Mouse (Mus musculus): Measurements from ENCODE around the gene Zfp653. TPM values are rescaled to one million over a fixed set of nuclear protein-coding genes. Genes with fewer than 3 reads are reported as not detected.

The Zfp653 gene
- total RNA-seq, 2 experiments from 2014 or later, result 20.8 to 23.6 TPM

DNA sequence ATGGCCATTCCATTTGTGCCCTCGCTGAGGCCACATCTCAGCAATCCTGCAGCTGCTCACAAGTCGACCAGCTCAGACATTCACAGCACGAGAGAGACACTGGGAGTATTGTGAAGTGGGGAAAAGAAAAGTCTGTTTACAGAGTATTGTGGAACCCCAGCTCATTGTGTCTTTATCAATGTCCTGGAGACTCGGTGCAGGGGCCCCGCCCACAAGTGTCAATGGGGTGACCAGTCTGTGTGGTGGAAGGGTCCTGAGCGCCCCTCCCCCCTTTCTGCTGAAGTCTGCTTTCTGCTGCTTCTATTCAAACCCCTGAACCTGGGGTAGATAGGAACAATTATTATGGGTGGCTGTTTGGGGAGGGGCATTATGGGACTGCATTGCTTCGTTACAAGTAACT lies 42.7 kb downstream of the Zfp653 start:
- no peak for DNase-seq

DNA sequence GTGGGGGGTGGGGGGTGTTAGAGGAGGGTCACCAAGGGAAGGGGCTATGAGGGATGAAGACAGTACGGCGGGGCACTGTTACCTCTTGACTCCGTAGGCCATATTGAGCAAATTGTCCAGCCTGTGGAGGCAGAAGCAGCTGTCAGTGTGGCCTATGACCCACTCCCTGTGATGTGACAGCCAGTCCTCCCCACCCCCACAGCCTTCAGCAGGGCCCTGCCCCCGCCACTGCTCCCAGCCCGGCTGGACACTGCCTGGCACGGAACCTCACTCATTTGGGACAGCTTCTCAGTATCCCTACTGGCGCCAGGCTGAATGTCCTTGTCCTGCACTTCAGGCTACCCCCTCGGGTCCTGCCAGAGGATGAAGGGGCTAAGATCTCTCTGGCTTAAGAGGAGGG lies 46.6 kb downstream of the Zfp653 start:
- DNase-seq, result no peak

DNA sequence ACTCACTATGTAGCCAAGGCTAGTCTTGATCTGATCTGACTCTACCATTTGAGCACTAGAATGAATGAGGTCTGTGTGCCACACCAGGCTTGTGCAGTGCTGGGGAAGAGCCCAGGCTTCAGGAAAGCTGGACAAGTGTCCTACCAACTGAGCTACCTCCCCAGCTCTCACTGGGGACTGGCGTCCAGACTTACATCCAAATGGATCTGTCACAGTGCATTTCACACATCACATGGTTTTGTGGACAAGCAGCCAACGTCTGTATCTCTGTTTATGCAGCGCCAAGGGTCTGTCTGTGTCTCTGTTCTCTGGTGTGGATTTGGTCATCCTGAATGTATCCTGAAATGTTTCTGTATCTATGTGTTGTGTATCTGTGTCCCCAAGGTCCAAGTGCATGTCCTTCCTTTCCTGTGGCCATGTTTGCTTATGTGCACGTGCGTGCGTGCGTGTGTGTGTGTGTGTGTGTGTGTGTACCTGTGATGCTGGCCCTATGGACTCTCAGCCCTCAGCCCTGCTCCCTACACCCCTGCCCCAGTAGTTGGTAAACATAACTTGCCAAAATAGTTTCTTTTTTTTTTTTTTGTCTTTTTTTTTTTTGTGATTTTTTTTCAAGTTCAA lies 53.9 kb downstream of the Zfp653 start:
- DNase-seq, result no peak

DNA sequence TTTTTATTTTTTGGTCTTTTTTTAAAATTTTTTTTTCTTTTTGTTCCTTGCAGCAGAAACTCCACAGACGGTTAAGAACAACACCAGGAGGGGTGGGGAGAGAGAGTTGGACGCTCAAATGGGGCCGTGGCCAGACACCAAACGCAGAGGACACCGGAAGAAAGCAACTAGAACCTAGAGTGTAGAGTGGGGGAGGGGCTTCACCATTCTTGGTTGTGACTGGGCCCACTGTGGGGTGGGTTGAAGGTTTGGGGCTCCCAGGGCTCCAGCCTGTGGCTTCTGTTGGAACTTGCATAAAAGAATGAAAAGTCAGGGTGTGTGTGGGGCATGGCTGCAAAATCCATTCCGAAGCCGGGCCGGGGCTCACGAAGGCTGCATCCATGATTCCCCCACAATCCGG lies 54.9 kb downstream of the Zfp653 start:
- no peak for DNase-seq

DNA sequence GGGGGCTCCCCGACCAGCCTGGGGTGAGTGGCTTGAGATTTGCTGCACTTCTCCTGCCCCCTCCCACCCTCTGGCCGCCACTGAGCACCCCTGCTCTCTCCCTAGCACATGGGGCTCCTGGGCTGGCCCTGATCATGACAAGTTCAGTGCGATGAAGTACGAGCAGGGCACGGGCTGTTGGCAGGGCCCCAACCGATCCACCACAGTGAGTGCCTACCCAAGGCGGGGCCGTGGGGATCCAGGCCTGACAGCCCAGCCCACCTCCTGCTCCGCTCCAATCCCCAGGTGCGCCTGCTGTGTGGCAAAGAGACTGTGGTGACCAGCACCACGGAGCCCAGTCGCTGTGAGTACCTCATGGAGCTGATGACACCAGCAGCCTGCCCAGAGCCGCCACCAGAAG lies 58.4 kb downstream of the Zfp653 start:
- no peak for DNase-seq

DNA sequence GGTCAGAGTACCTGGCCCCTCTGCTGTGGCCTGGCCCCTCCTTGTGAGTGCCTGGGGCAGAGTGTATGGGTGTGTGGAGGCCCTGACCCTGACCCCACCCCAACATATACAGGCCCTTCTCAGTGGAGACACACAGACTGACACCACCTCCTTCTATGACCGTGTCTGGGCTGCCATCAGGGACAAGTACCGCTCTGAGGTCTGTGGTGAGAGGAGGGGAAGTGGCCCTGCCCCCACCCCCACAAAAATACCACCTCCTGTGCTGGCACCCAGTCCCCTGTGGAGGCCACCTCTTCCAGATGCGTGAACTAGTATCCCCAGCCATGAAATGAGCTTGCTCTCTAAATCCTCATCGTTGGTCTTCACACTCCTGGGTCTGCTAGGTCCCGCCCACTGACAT lies 60.1 kb downstream of the Zfp653 start:
- no peak for DNase-seq

Small RNAs within 50 kb of the gene (microRNA-seq; reads per million reads assigned to microRNA genes)
- 0.21 to 0.30 reads per million in 2 experiments for gene Mir7084

Other genes starting within 250 kb of the Zfp653 start
- gene Angptl8, start 235.9 kb downstream of the Zfp653 start, total RNA-seq (2021), result not detected
- 10 to 100 TPM; 14.1 to 15.0 TPM for gene Dock6, start 218.7 kb downstream of the Zfp653 start, total RNA-seq (2021)
- gene Rab3d, start 153.2 kb downstream of the Zfp653 start, total RNA-seq (2021), result 10 to 100 TPM; 23.6 to 26.6 TPM
- gene Ccdc159, start 143.9 kb downstream of the Zfp653 start, total RNA-seq (2021), result 10 to 100 TPM; 19.3 to 21.2 TPM
- 10 to 100 TPM; 41.0 to 44.6 TPM for gene Tmem205, start 143.8 kb downstream of the Zfp653 start, total RNA-seq (2021)
- gene Plppr2, start 134.3 kb downstream of the Zfp653 start, total RNA-seq (2021), result 100 to 1,000 TPM; 303 to 315 TPM
- gene Swsap1, start 115.6 kb downstream of the Zfp653 start, total RNA-seq (2021), result 10 to 100 TPM; 14.7 to 15.9 TPM
- 10 to 100 TPM in 1 of 2 experiments, 1 to 10 TPM in 1; 9.1 to 10.6 TPM for gene Epor, start 107.9 kb downstream of the Zfp653 start, total RNA-seq (2021)
- gene Rgl3, start 81.9 kb downstream of the Zfp653 start, total RNA-seq (2021), result 1 to 10 TPM; 1.7 to 1.9 TPM
- gene Ccdc151, start 68.7 kb downstream of the Zfp653 start, total RNA-seq (2021), result 1 to 10 TPM; 9.5 to 9.9 TPM
- 100 to 1,000 TPM; 110 to 114 TPM for gene Prkcsh, start 68.6 kb downstream of the Zfp653 start, total RNA-seq (2021)
- gene Elavl3, start 19.4 kb downstream of the Zfp653 start, total RNA-seq (2021), result 100 to 1,000 TPM; 172 to 175 TPM
- 1 to 10 TPM; 3.1 to 4.5 TPM for gene Gm49318, start 117 bp downstream of the Zfp653 start, total RNA-seq (2021)
- gene Ecsit, start 14.1 kb upstream of the Zfp653 start, total RNA-seq (2021), result 10 to 100 TPM; 42.2 to 46.3 TPM
- under 1 TPM; 0.55 to 0.61 TPM for gene Cnn1, start 27.8 kb upstream of the Zfp653 start, total RNA-seq (2021)
- gene Elof1, start 45.8 kb upstream of the Zfp653 start, total RNA-seq (2021), result 10 to 100 TPM; 53.5 to 57.9 TPM
- gene Acp5, start 64.3 kb upstream of the Zfp653 start, total RNA-seq (2021), result 1 to 10 TPM in 1 of 2 experiments, under 1 TPM in 1; 0.91 to 1.3 TPM
- 10 to 100 TPM; 44.9 to 47.4 TPM for gene Pigyl, start 85.5 kb upstream of the Zfp653 start, total RNA-seq (2021)
- under 1 TPM in 1 of 2 experiments, not detected in 1; 0.38 TPM for gene Zfp872, start 116.7 kb upstream of the Zfp653 start, total RNA-seq (2021)
- 10 to 100 TPM; 22.5 to 27.6 TPM for gene Zfp809, start 154.3 kb upstream of the Zfp653 start, total RNA-seq (2021)
- gene Zfp599, start 188.5 kb upstream of the Zfp653 start, total RNA-seq (2021), result 1 to 10 TPM; 5.5 to 5.6 TPM
- 10 to 100 TPM; 17.3 to 18.4 TPM for gene Zfp810, start 236.3 kb upstream of the Zfp653 start, total RNA-seq (2021)